Mouse (Mus musculus): Measurements from ENCODE around the gene Cnih1. TPM values are rescaled to one million over a fixed set of nuclear protein-coding genes. Genes with fewer than 3 reads are reported as not detected.

The Cnih1 gene
- total RNA-seq, 2 experiments from 2014 or later = 80.1 to 80.9 TPM

DNA sequence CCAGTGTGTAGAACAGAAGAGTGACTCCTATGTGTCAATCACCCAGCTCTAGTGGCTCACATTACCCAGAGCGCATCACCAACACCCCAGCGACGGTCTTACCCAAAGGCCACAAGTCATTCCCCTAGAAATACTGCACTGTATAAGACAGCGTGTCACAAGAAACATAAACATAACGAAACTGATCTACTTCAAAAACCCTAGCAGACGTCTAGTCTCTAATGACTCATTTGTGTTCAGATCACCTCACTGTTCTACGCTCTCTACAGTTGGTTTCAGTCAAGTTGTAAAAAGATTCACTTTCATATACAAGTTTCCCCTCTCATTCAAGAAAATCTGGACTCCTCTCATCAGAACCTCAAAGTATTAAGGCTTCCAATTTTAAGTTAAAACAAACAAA, 30.5 kb upstream of the Cnih1 start:
- intact Hi-C loops (cut with DNase I) = no loop called here
- H3K4me3 ChIP-seq = no peak overlapping the region
- DNase-seq (ENCODE audit: extremely low spot score in 1 of 2, low spot score in 2 of 2) = no peak
- no peak for TF ChIP-seq CTCF (IDR thresholded peaks at IDR 0.05)
- H3K27ac ChIP-seq = no peak overlapping the region

DNA sequence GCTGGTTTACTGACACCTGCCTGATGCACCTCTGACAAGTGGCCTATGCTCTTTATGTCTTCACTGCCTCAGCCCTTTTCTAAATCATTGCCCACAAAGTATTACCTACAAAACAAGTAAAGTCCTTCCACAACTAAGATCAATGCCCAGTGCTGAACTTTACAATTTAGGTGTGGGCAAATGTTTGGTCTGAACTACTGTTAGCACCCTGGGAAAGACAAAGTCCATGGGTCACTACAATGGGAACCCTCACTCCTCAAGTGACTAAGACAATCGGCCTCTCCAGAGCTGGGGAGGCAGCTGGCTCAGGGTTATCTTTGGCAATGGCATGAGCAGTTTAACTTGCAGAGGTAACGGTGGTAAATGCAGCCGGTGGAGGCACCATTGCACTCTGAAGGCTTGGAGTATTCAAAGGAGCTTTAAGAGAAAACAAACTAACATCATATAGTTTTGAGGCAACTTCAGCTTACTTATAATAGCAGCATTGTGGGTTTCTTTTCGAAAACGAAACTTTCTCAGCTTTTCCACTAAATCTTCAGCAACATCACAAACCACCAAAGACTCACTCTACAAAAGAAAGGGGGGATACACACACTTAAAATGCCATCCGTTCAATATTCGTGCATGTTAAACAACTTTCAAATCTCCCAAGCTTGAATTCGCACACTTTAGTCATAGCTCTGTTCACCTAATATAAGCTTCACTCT, 28.9 kb upstream of the Cnih1 start:
- H3K27ac ChIP-seq = no peak overlapping the region
- DNase-seq (ENCODE audit: extremely low spot score in 1 of 2, low spot score in 2 of 2) = no peak
- no peak for TF ChIP-seq CTCF (IDR thresholded peaks at IDR 0.05)
- no peak overlapping the region for H3K4me3 ChIP-seq
- intact Hi-C loops (cut with DNase I) = no loop called here

DNA sequence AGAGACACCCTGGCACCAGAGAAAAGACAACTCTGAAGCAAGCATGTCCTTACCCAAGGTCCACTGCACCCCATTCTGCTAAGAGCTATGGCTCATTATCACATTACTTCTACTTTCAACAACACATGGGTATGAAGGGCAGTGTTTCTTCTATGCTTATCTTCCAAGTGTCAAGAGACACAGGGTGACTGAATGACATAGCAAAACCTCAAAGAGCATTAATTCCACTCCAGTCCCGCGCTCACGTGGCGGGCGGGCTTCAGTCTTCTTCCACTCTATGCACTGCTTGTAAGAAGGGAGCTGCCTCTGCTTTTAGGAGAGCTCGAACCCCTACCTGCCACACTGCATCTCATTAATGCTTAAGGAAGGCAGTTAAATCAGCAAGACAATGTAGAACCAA, 27.4 kb upstream of the Cnih1 start:
- intact Hi-C loops (cut with DNase I) = no loop called here
- Histone ChIP-seq H3K4me3 (no peak overlapping the region), H3K27ac (no peak overlapping the region)
- TF ChIP-seq CTCF (IDR thresholded peaks at IDR 0.05) = no peak
- DNase-seq (ENCODE audit: extremely low spot score in 1 of 2, low spot score in 2 of 2) = no peak

DNA sequence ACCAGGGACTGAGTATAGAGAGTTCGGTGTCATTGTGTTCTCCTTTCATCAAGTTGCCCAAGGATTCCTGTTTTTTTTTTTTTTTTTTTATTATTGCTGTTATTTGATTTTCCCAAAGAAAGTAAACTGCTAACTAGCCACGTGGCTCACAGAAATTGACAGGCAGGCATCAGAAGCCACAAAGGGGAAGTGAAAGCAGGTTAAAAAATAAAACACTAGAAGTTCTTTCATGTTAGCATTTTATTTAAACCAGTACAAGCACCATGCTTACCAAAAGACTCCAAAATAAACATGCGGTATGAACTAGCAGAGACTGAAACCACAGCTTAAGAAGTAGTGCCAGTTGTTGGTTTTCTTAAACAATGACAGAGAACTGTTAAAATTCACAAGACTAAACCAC, 19.7 kb upstream of the Cnih1 start:
- intact Hi-C loops (cut with DNase I) = no loop called here
- H3K4me3 ChIP-seq = no peak overlapping the region
- no peak for TF ChIP-seq CTCF (IDR thresholded peaks at IDR 0.05)

DNA sequence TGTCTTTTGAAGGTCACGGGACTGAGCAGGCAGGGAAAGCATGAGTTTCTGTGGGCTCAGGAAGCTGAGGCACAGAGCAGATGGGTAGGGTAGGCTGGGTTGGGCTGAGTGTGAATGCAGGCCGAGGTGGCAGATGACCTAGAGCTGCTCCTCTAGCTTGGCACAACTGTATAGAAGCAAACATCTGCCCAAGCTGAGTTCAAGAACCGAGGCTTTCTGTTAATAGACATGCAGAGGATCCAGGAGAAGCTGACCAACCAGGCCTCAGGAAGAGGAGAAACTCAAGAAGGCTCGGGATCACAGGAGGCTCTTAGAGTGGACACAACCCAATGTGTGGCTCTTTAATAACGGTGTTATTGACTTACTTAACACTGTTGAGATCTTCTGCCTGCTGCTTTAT, 18.0 kb upstream of the Cnih1 start:
- TF ChIP-seq CTCF (IDR thresholded peaks at IDR 0.05) = no peak
- intact Hi-C loops (cut with DNase I) = no loop called here
- DNase-seq (ENCODE audit: extremely low spot score in 1 of 2, low spot score in 2 of 2) = no peak
- no peak overlapping the region for H3K27ac ChIP-seq
- no peak overlapping the region for H3K4me3 ChIP-seq

More for the DNA sequence above, 19.7 kb upstream of the Cnih1 start:
- no peak for DNase-seq (ENCODE audit: extremely low spot score in 1 of 2, low spot score in 2 of 2)
- no peak overlapping the region for H3K27ac ChIP-seq

DNA sequence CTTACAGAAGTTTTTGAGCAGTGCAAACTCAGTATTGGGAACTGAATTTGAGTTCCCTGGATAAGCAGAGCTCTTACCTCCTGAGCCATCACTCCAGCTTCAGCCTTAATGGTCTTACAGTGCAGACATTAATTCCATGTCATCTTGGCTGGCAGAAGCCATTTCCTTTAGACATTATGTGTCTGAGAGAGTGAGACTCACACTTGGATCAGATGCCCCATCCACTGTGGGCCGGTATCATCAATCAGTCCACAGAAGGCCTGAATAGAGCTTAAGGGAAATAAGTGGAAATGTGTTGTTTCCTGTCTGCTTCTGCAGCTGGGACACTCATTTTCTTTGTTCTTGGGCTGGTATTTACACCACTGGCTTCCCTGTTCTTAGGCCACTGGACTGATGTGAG, 15.6 kb upstream of the Cnih1 start:
- no peak overlapping the region for H3K4me3 ChIP-seq
- DNase-seq (ENCODE audit: extremely low spot score in 1 of 2, low spot score in 2 of 2) = no peak
- no peak for TF ChIP-seq CTCF (IDR thresholded peaks at IDR 0.05)
- intact Hi-C loops (cut with DNase I) = no loop called here
- H3K27ac ChIP-seq = no peak overlapping the region

DNA sequence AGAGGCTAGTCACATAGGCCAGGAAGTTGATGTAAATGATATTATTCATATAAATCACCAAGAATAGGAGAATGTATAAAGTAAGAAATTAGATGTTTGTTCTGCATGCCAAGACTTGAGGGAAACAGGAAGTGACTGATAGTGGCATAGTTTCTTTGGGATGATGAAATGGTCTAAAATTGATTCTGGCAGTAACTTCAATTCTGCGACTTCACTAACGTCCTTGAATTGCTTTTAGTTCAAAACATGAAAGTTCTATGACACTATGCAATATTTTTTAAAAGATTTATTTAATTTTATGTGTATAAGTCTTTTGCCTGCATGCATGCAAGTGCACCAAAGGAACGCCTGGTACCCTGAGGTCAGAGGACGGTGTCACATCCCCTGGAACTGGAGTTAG, 15.0 kb upstream of the Cnih1 start:
- intact Hi-C loops (cut with DNase I) = no loop called here
- H3K27ac ChIP-seq = no peak overlapping the region
- DNase-seq (ENCODE audit: extremely low spot score in 1 of 2, low spot score in 2 of 2) = no peak
- no peak for TF ChIP-seq CTCF (IDR thresholded peaks at IDR 0.05)
- no peak overlapping the region for H3K4me3 ChIP-seq

DNA sequence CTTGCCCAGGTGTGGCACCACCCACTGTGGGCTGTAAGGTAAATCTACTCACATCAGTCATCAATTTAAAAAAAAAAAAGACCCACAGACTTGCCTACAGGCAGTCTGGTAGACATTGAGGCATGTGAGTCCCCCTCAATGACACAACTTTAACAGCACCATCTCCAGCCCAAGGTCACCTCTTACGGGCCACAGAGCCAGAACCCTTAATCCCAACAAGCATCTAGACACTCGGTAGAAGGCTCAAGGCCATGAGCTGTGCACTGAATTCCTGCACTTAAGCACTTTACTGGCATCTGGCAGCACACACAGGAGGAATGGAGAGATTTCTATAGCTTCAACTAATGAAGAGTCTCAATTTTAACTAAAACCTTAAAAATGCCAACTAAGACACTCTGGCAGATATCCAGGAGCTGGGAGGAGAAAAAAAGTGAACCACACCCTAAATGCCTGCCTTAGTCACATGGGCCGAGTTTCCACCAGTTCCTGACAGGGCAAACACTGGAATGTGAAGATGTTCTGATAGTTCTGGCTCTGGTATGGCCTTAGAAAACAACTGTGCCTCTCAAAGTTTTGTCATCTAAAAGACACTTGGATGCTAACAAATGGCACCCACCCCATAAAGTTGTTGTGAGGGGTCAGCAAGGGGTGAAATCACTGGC, 12.6 kb upstream of the Cnih1 start:
- intact Hi-C loops (cut with DNase I) = no loop called here
- Histone ChIP-seq H3K27ac (no peak overlapping the region), H3K4me3 (no peak overlapping the region)
- DNase-seq (ENCODE audit: extremely low spot score in 1 of 2, low spot score in 2 of 2) = no peak
- TF ChIP-seq CTCF (IDR thresholded peaks at IDR 0.05) = no peak

DNA sequence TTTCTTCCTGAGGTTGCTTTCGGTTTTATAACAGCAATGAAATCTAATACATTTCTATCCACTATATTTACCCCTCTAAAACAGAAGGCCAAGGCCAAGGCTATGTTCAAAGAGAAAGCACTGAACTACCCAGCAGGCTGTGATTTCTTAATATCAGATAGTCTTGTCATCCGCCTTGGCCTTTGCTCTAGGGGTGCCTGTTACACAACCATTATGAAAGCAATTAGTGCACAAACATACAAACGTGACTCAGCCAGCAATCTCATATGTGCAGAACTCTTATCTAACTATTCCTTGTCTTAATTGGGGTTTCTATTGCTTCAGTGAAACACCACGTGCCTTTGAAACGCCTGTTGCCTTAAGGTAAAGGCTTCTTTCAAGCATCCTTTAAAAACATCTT, 5.9 kb upstream of the Cnih1 start:
- TF ChIP-seq CTCF (IDR thresholded peaks at IDR 0.05) = no peak
- no peak overlapping the region for H3K27ac ChIP-seq
- DNase-seq (ENCODE audit: extremely low spot score in 1 of 2, low spot score in 2 of 2) = no peak
- H3K4me3 ChIP-seq = no peak overlapping the region
- intact Hi-C loops (cut with DNase I) = no loop called here

DNA sequence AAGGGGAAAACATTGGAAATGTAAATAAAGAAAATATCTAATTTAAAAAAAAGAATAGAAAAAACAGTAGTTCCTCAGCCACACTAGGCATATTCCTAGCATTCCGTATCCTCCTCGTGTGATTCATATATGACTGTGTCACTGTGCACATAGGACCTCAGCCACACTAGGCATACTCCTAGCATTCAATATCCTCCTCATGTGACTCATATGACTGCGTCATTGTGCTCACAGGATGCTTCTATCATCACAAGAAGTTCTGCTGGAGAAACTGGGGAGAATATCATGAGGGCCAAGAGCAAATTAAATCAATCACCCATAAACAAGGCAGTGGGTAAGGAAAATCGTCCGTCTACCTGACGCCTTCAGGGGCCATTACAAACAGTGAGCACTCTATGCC, 2.5 kb upstream of the Cnih1 start:
- Histone ChIP-seq H3K27ac (no peak overlapping the region), H3K4me3 (no peak overlapping the region)
- intact Hi-C loops (cut with DNase I) = no loop called here
- no peak for TF ChIP-seq CTCF (IDR thresholded peaks at IDR 0.05)
- no peak for DNase-seq (ENCODE audit: extremely low spot score in 1 of 2, low spot score in 2 of 2)

DNA sequence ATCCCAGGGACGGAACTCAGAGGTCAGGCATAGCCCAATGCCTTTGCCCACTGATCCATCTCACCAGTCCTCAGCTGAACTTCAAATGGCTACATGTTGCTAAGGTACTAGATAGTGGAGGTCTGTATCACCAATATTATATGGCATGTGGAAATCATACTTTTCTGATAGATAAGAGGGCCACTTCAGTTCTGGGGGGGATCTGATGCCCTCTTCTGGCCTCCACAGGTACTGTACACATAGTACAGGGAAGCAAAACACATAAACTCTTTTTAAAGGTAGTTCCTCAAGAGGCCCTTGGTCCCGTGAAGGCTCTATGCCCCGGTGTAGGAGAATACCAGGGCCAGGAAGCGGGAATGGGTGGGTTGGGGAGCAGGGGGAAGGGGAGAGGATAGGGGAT, 2.1 kb upstream of the Cnih1 start:
- peak; percentile 31 for TF ChIP-seq CTCF (IDR thresholded peaks at IDR 0.05)
- no peak overlapping the region for H3K4me3 ChIP-seq
- intact Hi-C loops (cut with DNase I) = no loop called here
- DNase-seq (ENCODE audit: extremely low spot score in 1 of 2, low spot score in 2 of 2) = no peak
- no peak overlapping the region for H3K27ac ChIP-seq

DNA sequence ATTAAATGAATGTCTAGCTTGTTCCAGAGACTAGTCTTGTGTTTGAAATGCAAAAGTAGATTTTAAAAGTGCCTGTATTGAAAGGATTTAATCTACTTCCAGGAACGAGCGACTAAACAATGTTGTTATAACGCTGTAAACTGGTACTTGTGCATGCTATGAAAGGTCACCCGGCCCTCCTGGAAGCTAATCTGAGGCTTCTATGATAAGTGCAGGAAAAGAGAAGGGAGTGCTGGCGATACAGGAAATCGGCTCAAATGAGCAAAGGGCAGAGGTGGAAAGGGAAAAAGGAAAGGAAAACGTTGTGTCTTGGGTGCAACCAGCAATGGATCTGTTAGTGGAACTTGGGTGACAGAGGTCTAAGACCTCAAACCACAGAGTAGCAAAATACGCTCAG, 292 bp upstream of the Cnih1 start:
- TF ChIP-seq CTCF (IDR thresholded peaks at IDR 0.05) = no peak
- Histone ChIP-seq H3K27ac (peak overlapping the region; percentile 10; the same call in 1 of the 2 replicates), H3K4me3 (peak overlapping the region; percentile 62)
- DNase-seq (ENCODE audit: extremely low spot score in 1 of 2, low spot score in 2 of 2) = peak in 1 of 2 experiments; percentile 10
- intact Hi-C loops (cut with DNase I) = loop anchor here (2.0 kb wide), 1 partner anchor 34 kb away; the partner anchor contains the start of gene Gmfb

DNA sequence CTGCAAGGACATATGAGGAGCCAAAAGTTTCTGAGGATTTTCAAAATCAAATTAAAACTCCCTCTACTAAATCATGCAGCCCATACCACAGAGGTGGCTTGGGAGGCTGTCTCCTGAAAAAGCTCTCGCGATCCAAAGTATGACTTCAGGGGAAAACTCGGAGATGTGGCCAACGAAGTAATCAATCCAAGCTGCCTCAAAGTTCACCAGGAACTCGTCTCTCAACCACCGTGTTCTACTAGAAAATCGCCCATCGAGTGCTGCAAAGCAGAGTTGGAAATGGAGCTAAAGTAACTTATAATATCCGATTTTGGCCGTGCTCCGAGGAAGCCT, 791 bp downstream of the Cnih1 start:
- intact Hi-C loops (cut with DNase I) = no loop called here
- H3K4me3 ChIP-seq = peak overlapping the region; percentile 62
- TF ChIP-seq CTCF (IDR thresholded peaks at IDR 0.05) = no peak
- peak in 1 of 2 experiments; percentile 10 for DNase-seq (ENCODE audit: extremely low spot score in 1 of 2, low spot score in 2 of 2)
- peak overlapping the region; percentile 92; the same call in 1 of the 2 replicates for H3K27ac ChIP-seq

Measured in left cerebral cortex, adult 2 months (tissue).